Mouse (Mus musculus) liver, adult 2 months (tissue): ENCODE measurements around the gene Grin2c.

Experiments
- CTCF ChIP-seq: fragments of 200-500 bp; IDR thresholded peaks from 2 replicates; pipeline ENCODE4 v1.5.1; 2011; ENCODE audit warnings: low read depth, low read length, control low read depth
- POLR2A ChIP-seq: fragments of 200-500 bp; IDR thresholded peaks from 2 replicates; pipeline ENCODE4 v1.6.1; 2011; ENCODE audit warnings: low read length, control low read depth; ENCODE audit not compliant: insufficient read depth; ENCODE audit errors: extremely low read depth

DNA sequence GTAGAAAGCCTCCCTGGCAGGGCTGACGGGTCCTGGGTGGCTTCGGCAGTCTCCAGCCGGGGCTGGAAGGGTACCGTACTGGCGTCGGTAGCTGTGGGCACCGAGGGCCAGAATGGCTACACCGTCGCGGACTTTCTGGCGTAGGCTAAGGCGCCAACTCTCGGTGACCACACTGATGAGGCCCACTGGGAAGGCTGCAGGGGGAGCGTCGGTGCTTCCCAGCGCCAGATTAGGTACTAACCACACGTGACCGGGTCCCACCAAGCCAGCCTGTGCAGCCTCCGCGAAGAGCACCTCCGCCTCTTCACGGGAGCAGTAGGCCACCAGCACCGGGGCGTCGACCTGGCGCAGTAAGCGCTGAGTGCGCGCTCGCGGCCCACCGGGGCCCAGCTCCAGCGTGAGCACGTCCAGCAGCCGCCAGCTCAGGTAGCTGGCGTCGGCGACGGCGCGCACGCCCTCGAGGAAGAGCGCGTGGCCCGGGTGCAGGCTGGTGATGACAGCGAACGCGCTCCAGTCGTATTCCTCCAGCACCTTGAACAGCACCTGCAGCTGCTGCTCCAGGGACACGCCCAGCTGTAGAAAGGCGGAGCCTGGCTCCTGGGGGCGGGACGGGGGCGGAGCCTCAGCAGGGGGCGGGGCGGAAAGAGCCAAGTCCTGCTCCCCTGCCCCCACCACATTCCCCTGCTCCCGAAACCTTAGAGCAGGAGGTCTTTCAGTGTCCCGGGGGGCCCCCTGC is 9.1 kb downstream of the Grin2c start:
- no peak for TF ChIP-seq CTCF
- TF ChIP-seq POLR2A, result no peak
